Mouse (Mus musculus) ES-Bruce4 (cell line): Measurements from ENCODE around the gene Csnk2b. TPM values are rescaled to one million over a fixed set of nuclear protein-coding genes. Genes with fewer than 3 reads are reported as not detected.

ENCODE experiments used
- H3K27ac ChIP-seq: 2 replicates; pipeline ENCODE4 v1.5.1; 2012; ENCODE audit warnings: low read length, inconsistent platforms; ENCODE audit not compliant: insufficient read depth
- H3K27me3 ChIP-seq: 2 replicates; pipeline ENCODE4 v1.6.1; 2012; ENCODE audit warnings: mild to moderate bottlenecking, low read length, inconsistent platforms; ENCODE audit not compliant: control insufficient read depth, poor library complexity, insufficient read depth, severe bottlenecking
- H3K36me3 ChIP-seq: 2 replicates; pipeline ENCODE4 v1.6.1; 2012; ENCODE audit warnings: inconsistent platforms, mild to moderate bottlenecking, low read length, moderate library complexity; ENCODE audit not compliant: control insufficient read depth, poor library complexity, insufficient read depth, severe bottlenecking
- H3K4me1 ChIP-seq: one replicate; pipeline ENCODE4 v1.8.1; 2011; ENCODE audit warnings: low read length; ENCODE audit not compliant: control insufficient read depth, insufficient read depth
- H3K4me3 ChIP-seq: 2 replicates; pipeline ENCODE4 v1.5.1; 2011; ENCODE audit warnings: low read depth, mild to moderate bottlenecking, low read length
- H3K9ac ChIP-seq: 2 replicates; pipeline ENCODE4 v1.6.1; 2012; ENCODE audit warnings: low read depth, mild to moderate bottlenecking, inconsistent platforms; ENCODE audit not compliant: poor library complexity, severe bottlenecking
- H3K9me3 ChIP-seq: replicated peaks from 2 replicates; pipeline ENCODE4 v1.6.1; 2012; ENCODE audit warnings: mild to moderate bottlenecking, low read length, inconsistent platforms; ENCODE audit not compliant: control insufficient read depth, poor library complexity, insufficient read depth, severe bottlenecking
- CTCF ChIP-seq: IDR thresholded peaks from one replicate; pipeline ENCODE4 v1.8.1; 2011; ENCODE audit warnings: low read depth, low read length
- EP300 ChIP-seq: IDR thresholded peaks from 2 replicates; pipeline ENCODE4 v1.6.1; 2011; ENCODE audit warnings: low read depth, low read length; ENCODE audit not compliant: insufficient read depth
- POLR2A ChIP-seq: IDR thresholded peaks from one replicate; pipeline ENCODE4 v1.8.1; 2011; ENCODE audit warnings: low read length; ENCODE audit not compliant: insufficient read depth
- polyA plus RNA-seq: library from polyadenylated mRNA; stranded (reverse); fragments of >200 nt; gene quantifications from 2 replicates; pipeline ENCODE4 v1.2.4, GENCODE M21; 2011; ENCODE audit warnings: low read depth; ENCODE audit not compliant: missing spikeins, insufficient read depth, insufficient read length

Csnk2b gene
- polyA plus RNA-seq = 146 and 173 TPM in 2 replicates

DNA sequence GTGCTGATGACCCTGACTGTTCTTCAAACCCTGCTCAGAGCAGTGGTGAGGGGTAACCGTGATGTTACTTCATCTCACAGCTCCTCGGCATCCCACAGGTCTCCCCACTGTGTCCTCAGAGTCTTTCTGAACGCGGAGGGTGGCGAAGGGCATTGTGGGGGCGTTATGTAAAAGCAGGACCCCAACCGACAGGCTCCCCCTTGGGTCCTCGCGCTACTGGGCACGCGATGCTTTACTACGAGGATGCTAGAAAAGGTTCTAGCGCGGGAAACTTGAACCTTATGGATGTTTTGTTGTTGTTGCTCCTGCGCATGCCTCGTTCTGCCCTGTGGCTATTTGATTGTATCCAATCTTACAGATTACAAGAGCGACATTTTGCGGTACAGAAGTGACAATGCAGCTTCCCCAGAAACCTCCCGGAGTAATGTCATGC lies at the start of gene Csnk2b:
TSS of gene Csnk2b (minus strand) at position 183 of the 433 bp plus-strand sequence.
- peak within 1 kb of the TSS; percentile 93 for H3K9ac ChIP-seq
- H3K27ac ChIP-seq = peak within 1 kb of the TSS; percentile 71
- peaks cover 21% of the 10 kb centered on the region for H3K36me3 ChIP-seq
- H3K9me3 ChIP-seq = no peaks in the 10 kb centered on the region
- peak within 1 kb of the TSS; percentile 96 for H3K4me3 ChIP-seq
- H3K4me1 ChIP-seq = no peaks in the 10 kb centered on the region
- no peaks in the 10 kb centered on the region for H3K27me3 ChIP-seq
- TF ChIP-seq POLR2A = no peak
- no peak for TF ChIP-seq EP300
- no peak for TF ChIP-seq CTCF

DNA sequence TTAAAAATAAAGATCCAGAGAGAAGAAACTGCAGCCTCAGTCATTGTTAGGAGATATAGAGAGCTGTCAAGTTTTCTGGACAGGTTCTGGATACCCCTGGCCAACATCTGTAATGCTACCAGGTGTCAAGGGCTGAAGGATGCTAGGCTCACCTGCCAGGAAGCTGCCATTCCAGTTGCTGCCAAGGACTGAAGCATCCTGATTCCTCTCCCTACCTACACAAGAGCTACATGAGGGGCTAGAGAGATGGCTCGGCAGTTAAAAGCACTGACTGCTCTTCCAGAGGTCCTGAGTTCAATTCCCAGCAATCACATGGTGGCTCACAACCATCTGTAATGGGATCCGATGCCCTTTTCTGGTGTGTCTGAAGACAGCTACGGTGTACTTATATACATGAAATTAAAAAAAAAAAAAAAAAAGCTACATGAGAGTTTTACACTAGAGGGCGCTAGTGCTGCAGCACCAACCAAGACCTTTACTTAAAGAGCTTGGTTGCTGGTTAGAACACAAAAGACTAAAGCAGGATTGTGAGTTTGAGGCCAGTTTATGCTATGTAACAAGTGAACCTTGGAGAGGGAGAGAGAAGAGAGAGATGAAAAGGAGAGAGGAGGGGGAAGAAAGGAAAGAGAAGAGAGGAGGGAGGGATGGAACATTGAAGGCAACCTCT lies 46.8 kb upstream of the Csnk2b start:
- Histone ChIP-seq H3K27me3 (no peaks in the 10 kb centered on the region), H3K27ac (no peak overlapping the region)
- no peak for TF ChIP-seq POLR2A
- TF ChIP-seq CTCF = no peak
- no peak for TF ChIP-seq EP300

DNA sequence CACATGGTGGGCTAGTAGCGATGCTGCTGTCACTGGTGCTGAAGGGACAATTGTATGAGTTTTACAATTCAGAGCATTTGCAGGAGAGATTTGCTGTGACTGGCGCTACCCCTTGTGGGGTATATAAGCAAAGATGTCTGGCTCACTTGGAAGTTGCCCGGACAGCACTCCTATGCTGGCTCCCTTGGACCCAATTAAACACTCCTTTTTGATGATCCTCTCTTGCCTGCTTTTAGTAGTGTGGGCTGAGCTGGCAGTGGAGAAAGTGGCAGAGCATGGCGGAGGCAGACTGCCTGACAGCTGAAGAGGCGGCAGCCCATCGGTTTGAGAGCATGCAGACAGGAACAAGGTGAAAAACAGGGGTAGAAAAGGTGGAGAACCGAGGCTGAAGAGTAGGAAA lies 45.9 kb upstream of the Csnk2b start:
- Histone ChIP-seq H3K9me3 (no peaks in the 10 kb centered on the region), H3K36me3 (no peaks in the 10 kb centered on the region), H3K4me3 (no peak overlapping the region), H3K27me3 (no peaks in the 10 kb centered on the region), H3K27ac (no peak overlapping the region), H3K9ac (no peak overlapping the region), H3K4me1 (no peaks in the 10 kb centered on the region)
- TF ChIP-seq POLR2A (no peak), CTCF (no peak), EP300 (no peak)

More for the DNA sequence above, 46.8 kb upstream of the Csnk2b start:
- H3K9ac ChIP-seq = no peak overlapping the region
- H3K9me3 ChIP-seq = no peaks in the 10 kb centered on the region
- no peaks in the 10 kb centered on the region for H3K36me3 ChIP-seq
- no peaks in the 10 kb centered on the region for H3K4me1 ChIP-seq
- H3K4me3 ChIP-seq = no peak overlapping the region

DNA sequence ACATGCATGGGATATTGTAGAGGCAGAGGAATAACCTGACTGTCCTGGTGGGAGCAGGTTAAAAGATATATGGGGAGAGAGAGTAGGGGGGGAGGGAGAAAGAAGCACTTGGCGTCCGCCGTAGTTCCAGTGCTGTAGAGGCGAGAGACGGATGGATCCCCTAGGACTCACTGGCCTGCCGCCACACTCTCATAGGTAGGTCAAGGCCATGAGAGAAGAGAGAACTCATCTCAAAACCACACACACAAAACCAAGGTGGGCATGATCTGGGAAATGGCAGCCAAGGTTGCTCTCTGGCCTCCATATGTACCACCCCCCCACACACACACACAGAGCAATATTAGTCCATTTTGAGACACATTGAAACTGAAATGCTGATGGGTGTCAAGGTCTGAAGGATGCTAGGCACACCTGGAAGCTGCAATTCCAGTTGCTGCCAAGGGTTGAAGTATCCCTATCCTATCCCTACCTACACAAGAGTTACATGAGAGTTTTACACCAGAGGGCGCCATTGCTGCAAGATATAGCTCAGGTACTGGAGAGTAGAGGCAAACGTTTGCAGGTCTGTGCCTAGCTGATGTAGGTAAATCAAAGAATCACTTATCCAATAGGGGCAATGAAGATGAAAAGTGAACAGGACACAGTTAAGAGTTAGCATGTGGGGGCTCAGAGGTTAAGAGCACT lies 44.6 kb upstream of the Csnk2b start:
- Histone ChIP-seq H3K9ac (no peak overlapping the region), H3K27me3 (no peaks in the 10 kb centered on the region), H3K27ac (no peak overlapping the region), H3K4me3 (no peak overlapping the region), H3K9me3 (no peaks in the 10 kb centered on the region), H3K36me3 (peaks cover 12% of the 10 kb centered on the region), H3K4me1 (no peaks in the 10 kb centered on the region)
- TF ChIP-seq POLR2A (no peak), EP300 (no peak), CTCF (peak; percentile 43)

DNA sequence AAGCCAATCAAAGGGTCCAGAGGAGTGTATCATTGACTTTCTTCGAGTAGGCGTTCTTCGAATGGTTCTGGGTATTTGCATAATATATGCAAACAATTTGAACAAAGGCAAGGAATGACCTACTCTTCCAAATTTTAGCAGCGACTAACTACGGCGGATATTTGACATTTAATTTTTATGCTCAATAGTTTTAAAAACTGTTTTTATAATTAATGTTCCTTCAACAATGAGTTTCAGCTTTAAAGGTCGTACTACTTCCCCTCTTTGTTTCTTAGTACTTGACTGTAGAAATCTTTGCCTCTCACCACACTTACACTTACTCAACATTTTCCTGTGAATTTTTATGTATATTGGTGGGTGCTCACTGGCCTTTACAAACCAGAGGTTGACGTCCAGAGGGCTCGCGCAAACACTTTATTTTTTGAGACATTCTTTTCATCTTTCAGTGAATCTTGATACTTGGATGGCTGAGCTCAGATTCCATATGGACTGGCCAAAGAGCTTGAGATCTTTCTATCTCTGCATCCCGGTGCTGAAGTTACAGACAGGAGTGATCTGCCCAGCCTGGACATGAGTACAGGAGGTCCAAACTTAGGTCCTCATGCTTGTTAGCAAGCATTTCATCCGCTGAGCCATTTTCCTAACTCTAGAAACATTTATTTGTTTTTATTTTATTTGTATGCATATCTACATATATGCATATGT lies 43.8 kb upstream of the Csnk2b start:
- peaks cover 21% of the 10 kb centered on the region for H3K36me3 ChIP-seq
- H3K4me1 ChIP-seq = no peaks in the 10 kb centered on the region
- H3K9ac ChIP-seq = peak overlapping the region; percentile 60

More for the DNA sequence above, 43.8 kb upstream of the Csnk2b start:
- Histone ChIP-seq H3K27me3 (no peaks in the 10 kb centered on the region), H3K9me3 (no peaks in the 10 kb centered on the region), H3K27ac (peak overlapping the region; percentile 94), H3K4me3 (peak overlapping the region; percentile 85)
- TF ChIP-seq POLR2A (no peak), CTCF (no peak)
